Mouse (Mus musculus) kidney, adult 2 months (tissue): ENCODE measurements around the gene Pdlim4.

ENCODE experiments used
- CTCF ChIP-seq: fragments of 200-500 bp; conservative IDR thresholded peaks from 2 replicates; pipeline ENCODE4 v1.5.1; 2011; ENCODE audit warnings: low read depth, mild to moderate bottlenecking, control low read depth, low read length, moderate library complexity, mixed read lengths; ENCODE audit not compliant: insufficient read depth, insufficient read length
- POLR2A ChIP-seq: fragments of 200-500 bp; IDR thresholded peaks from one replicate; pipeline ENCODE4 v1.6.1; 2011; ENCODE audit warnings: low read depth, low read length, control low read depth

DNA sequence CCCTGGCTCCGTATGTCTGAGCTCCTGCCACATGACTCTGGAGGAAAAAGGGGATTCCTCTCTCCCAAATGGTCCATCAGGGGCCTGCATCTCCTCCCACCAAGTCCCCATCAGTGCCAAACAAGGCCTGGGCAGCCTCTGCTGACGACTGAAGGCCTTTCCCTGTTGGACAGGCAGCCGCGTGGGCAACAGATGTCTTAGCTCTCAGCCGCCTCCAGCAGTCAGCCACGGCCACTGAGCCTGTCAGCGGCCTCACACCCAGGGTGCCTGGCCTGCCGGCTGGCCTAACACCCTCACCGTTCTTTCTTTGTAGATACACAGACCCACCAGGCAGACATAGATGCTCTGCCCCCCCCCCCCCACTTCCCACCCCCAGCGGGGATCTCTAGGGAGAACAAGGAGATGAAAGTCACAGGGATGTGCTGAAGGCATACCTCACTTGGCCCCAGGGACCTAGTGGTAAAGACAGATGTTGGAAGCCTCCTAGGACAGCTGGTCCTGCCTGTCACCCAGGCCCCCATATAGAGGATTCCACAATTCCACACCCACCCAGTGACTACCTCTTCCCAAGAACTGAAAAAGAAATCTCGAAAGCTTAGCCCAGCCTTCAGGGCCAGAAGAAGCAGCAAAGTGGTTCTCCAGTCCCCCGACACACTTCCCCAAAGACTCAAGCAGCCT is 1.4 kb downstream of the Pdlim4 start:
- TF ChIP-seq CTCF (no peak), POLR2A (no peak)
